Mouse (Mus musculus): ENCODE measurements around the gene Gm26566. TPM values are rescaled to one million over a fixed set of nuclear protein-coding genes. Genes with fewer than 3 reads are reported as not detected.

Gene Gm26566
- total RNA-seq, 1 experiment = 3.7 TPM

DNA sequence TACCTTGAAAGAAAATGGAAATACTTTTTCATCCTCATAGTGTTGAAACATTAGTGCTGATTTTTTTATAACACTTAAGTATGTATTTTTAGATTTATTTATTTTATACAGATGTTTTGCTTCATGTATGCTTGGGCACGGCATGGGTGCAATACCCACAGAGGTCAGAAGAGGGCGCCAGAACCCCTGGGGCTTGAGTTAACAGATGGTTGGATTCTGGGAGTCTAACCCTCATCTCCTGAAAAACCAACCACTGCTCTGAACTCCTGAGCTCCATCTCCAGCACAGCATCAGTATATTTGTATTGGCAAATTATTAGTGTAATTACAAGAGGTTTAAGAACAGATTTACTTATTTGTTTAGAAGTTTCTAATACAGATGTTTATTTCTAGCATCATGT lies 16.9 kb downstream of the Gm26566 start:
- Histone ChIP-seq H3K4me1 (ENCODE audit: control insufficient read depth in 2 of 2, insufficient read depth in 2 of 2, low read length in 2 of 2, poor library complexity in 1 of 2) (no peaks in the 10 kb centered on the region), H3K9me3 (ENCODE audit: control insufficient read depth, insufficient read depth, low read depth, low read length) (0 out of 2 replicates have a peak, but pooled peaks cover under 1% of the 10 kb centered on the region), H3K36me3 (ENCODE audit: control insufficient read depth, insufficient read depth, low read length, poor library complexity, severe bottlenecking) (no peaks in the 10 kb centered on the region), H3K27ac (ENCODE audit: insufficient read depth, low read depth, low read length, poor library complexity, severe bottlenecking) (no peak overlapping the region), H3K4me3 (ENCODE audit: insufficient read depth in 1 of 2, low read depth in 1 of 2, low read length in 2 of 2, poor library complexity in 1 of 2, severe bottlenecking in 1 of 2) (no peak overlapping the region), H3K9ac (ENCODE audit: insufficient read depth, low read depth, low read length, poor library complexity, severe bottlenecking) (no peak overlapping the region)
- TF ChIP-seq ZC3H11A (IDR thresholded peaks at IDR 0.05; ENCODE audit: borderline replicate concordance, low read depth, low read length) (peak; percentile 54; the same call in 1 of the 2 replicates), ZNF384 (IDR thresholded peaks at IDR 0.05; ENCODE audit: low read depth, low read length) (no peak), HCFC1 (IDR thresholded peaks at IDR 0.05; ENCODE audit: borderline replicate concordance, insufficient read depth, low read length) (no peak)
- in situ Hi-C loops (cut with MboI; ENCODE audit: low sequenced_read_pairs in 2 of 2, unreplicated experiment in 2 of 2) = no loop called here
- DNase-seq (ENCODE audit: low read depth, low spot score) = peak; percentile 53

DNA sequence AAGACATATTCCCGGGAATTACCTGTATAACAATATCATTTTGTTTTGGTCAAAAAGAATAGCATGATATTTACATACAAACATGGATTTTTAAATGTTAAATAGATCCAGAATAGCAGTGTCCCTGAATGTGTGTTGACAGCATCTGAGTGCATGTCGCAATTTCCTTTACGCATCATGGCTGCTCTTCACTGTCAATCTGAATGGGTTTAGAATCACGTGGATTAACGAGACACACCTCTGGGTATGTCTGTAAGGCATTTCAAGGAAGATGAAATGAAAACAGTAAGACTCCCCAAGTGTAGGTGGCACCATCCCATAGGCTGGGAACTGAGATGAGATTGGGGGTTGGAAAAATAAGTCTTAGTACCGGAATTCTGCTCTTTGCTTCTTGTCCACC lies 17.4 kb downstream of the Gm26566 start:
- TF ChIP-seq CHD2 (IDR thresholded peaks at IDR 0.05; ENCODE audit: low read depth, low read length) (no peak), ZNF384 (IDR thresholded peaks at IDR 0.05; ENCODE audit: low read depth, low read length) (no peak)
- in situ Hi-C loops (cut with MboI; ENCODE audit: low sequenced_read_pairs in 2 of 2, unreplicated experiment in 2 of 2) = no loop called here
- no peak for DNase-seq (ENCODE audit: low read depth, low spot score)
- Histone ChIP-seq H3K4me1 (ENCODE audit: control insufficient read depth in 2 of 2, insufficient read depth in 2 of 2, low read length in 2 of 2, poor library complexity in 1 of 2) (no peaks in the 10 kb centered on the region), H3K36me3 (ENCODE audit: control insufficient read depth, insufficient read depth, low read length, poor library complexity, severe bottlenecking) (no peaks in the 10 kb centered on the region), H3K4me3 (ENCODE audit: insufficient read depth in 1 of 2, low read depth in 1 of 2, low read length in 2 of 2, poor library complexity in 1 of 2, severe bottlenecking in 1 of 2) (no peak overlapping the region), H3K9me3 (ENCODE audit: control insufficient read depth, insufficient read depth, low read depth, low read length) (no peaks in the 10 kb centered on the region), H3K9ac (ENCODE audit: insufficient read depth, low read depth, low read length, poor library complexity, severe bottlenecking) (no peak overlapping the region), H3K27ac (ENCODE audit: insufficient read depth, low read depth, low read length, poor library complexity, severe bottlenecking) (no peak overlapping the region)

DNA sequence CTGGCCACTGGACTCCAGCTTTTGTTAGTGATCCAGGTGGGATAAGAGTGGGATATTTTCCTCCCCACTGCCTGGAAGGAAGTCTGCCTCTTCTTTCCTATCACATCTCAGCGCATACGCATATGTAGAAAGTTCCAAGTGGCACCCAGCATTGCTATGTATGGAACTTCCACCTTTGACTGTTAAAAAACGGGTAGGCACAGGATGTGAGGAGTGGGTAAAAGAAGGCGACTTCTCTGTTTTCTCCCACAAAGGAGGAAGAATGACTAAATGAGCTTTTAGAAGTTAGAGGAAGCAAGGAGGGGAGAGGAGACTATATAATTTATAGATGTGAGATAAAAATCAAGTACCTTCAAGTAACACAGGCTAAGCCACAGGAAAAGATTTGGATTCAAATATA lies 19.8 kb downstream of the Gm26566 start:
- H3K27ac ChIP-seq (ENCODE audit: insufficient read depth, low read depth, low read length, poor library complexity, severe bottlenecking) = no peak overlapping the region
- no peaks in the 10 kb centered on the region for H3K4me1 ChIP-seq (ENCODE audit: control insufficient read depth in 2 of 2, insufficient read depth in 2 of 2, low read length in 2 of 2, poor library complexity in 1 of 2)
- H3K9ac ChIP-seq (ENCODE audit: insufficient read depth, low read depth, low read length, poor library complexity, severe bottlenecking) = no peak overlapping the region
- DNase-seq (ENCODE audit: low read depth, low spot score) = no peak
- H3K9me3 ChIP-seq (ENCODE audit: control insufficient read depth, insufficient read depth, low read depth, low read length) = no peaks in the 10 kb centered on the region
- no peaks in the 10 kb centered on the region for H3K36me3 ChIP-seq (ENCODE audit: control insufficient read depth, insufficient read depth, low read length, poor library complexity, severe bottlenecking)
- in situ Hi-C loops (cut with MboI; ENCODE audit: low sequenced_read_pairs in 2 of 2, unreplicated experiment in 2 of 2) = no loop called here
- no peak overlapping the region for H3K4me3 ChIP-seq (ENCODE audit: insufficient read depth in 1 of 2, low read depth in 1 of 2, low read length in 2 of 2, poor library complexity in 1 of 2, severe bottlenecking in 1 of 2)
- TF ChIP-seq CHD2 (IDR thresholded peaks at IDR 0.05; ENCODE audit: low read depth, low read length) (no peak), MAFK (IDR thresholded peaks at IDR 0.05; ENCODE audit: insufficient read depth, low read depth, low read length) (no peak), HCFC1 (IDR thresholded peaks at IDR 0.05; ENCODE audit: borderline replicate concordance, insufficient read depth, low read length) (no peak), ZC3H11A (IDR thresholded peaks at IDR 0.05; ENCODE audit: borderline replicate concordance, low read depth, low read length) (no peak), ZNF384 (IDR thresholded peaks at IDR 0.05; ENCODE audit: low read depth, low read length) (no peak)

DNA sequence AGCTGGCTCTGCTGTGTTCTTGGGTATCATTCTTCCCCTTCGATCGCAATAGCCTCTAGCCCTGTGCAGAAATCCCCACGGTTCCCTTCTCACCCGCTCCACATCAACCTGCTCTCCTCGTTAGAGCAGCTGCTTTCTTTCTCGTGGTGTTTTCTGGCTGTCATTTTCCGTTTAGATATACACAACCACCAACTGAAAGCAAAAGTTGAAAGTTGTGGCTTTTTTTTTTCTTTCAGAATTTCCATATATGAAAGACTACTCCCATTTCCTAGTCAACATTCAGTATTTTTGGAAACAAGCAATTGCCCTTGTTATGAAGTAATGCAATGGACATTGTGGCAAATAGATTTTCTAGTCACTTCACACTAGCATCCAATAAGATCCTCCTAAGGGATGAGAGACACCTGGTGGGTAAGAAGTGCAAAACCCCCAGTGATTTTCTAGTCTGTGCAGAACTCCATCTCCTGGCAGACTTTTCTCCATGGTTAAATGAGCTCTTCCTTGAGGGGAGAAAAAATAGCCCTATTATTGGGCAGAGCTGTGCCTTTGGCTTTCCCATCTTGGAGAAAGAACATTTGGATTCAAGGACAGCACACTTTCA lies 21.3 kb downstream of the Gm26566 start:
- H3K9me3 ChIP-seq (ENCODE audit: control insufficient read depth, insufficient read depth, low read depth, low read length) = no peaks in the 10 kb centered on the region
- no peak overlapping the region for H3K9ac ChIP-seq (ENCODE audit: insufficient read depth, low read depth, low read length, poor library complexity, severe bottlenecking)
- in situ Hi-C loops (cut with MboI; ENCODE audit: low sequenced_read_pairs in 2 of 2, unreplicated experiment in 2 of 2) = no loop called here
- no peak overlapping the region for H3K27ac ChIP-seq (ENCODE audit: insufficient read depth, low read depth, low read length, poor library complexity, severe bottlenecking)
- no peak for TF ChIP-seq MAFK (IDR thresholded peaks at IDR 0.05; ENCODE audit: insufficient read depth, low read depth, low read length)
- no peak for TF ChIP-seq ZNF384 (IDR thresholded peaks at IDR 0.05; ENCODE audit: low read depth, low read length)
- TF ChIP-seq CHD2 (IDR thresholded peaks at IDR 0.05; ENCODE audit: low read depth, low read length) = no peak
- TF ChIP-seq HCFC1 (IDR thresholded peaks at IDR 0.05; ENCODE audit: borderline replicate concordance, insufficient read depth, low read length) = no peak
- no peak for TF ChIP-seq ZC3H11A (IDR thresholded peaks at IDR 0.05; ENCODE audit: borderline replicate concordance, low read depth, low read length)
- no peak for DNase-seq (ENCODE audit: low read depth, low spot score)
- H3K36me3 ChIP-seq (ENCODE audit: control insufficient read depth, insufficient read depth, low read length, poor library complexity, severe bottlenecking) = no peaks in the 10 kb centered on the region
- no peak overlapping the region for H3K4me3 ChIP-seq (ENCODE audit: insufficient read depth in 1 of 2, low read depth in 1 of 2, low read length in 2 of 2, poor library complexity in 1 of 2, severe bottlenecking in 1 of 2)
- H3K4me1 ChIP-seq (ENCODE audit: control insufficient read depth in 2 of 2, insufficient read depth in 2 of 2, low read length in 2 of 2, poor library complexity in 1 of 2) = no peaks in the 10 kb centered on the region

DNA sequence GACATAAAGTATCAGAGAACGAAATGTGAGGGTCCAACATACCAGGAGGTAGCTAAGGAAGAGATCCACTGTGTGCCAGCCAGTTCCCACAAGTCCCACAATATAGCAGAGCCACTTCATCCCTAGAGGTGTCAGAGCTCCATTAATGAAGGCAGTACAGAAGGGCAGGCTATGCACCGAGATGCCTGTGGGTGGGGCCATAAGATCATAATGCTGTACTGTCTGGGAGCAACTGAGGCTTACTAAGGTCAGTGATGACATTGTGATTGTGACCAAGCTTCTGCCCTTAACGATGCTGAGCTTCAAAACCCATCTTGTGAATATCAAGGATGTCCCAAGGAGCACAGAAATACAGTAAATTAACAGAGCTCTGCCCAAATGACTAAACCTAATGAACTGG lies 22.6 kb downstream of the Gm26566 start:
- no peak for TF ChIP-seq ZNF384 (IDR thresholded peaks at IDR 0.05; ENCODE audit: low read depth, low read length)
- TF ChIP-seq CHD2 (IDR thresholded peaks at IDR 0.05; ENCODE audit: low read depth, low read length) = no peak
- no peak for TF ChIP-seq ZC3H11A (IDR thresholded peaks at IDR 0.05; ENCODE audit: borderline replicate concordance, low read depth, low read length)
- TF ChIP-seq HCFC1 (IDR thresholded peaks at IDR 0.05; ENCODE audit: borderline replicate concordance, insufficient read depth, low read length) = no peak
- TF ChIP-seq MAFK (IDR thresholded peaks at IDR 0.05; ENCODE audit: insufficient read depth, low read depth, low read length) = no peak
- no peak overlapping the region for H3K27ac ChIP-seq (ENCODE audit: insufficient read depth, low read depth, low read length, poor library complexity, severe bottlenecking)

More for the DNA sequence above, 22.6 kb downstream of the Gm26566 start:
- Histone ChIP-seq H3K4me3 (ENCODE audit: insufficient read depth in 1 of 2, low read depth in 1 of 2, low read length in 2 of 2, poor library complexity in 1 of 2, severe bottlenecking in 1 of 2) (no peak overlapping the region), H3K9me3 (ENCODE audit: control insufficient read depth, insufficient read depth, low read depth, low read length) (no peaks in the 10 kb centered on the region), H3K4me1 (ENCODE audit: control insufficient read depth in 2 of 2, insufficient read depth in 2 of 2, low read length in 2 of 2, poor library complexity in 1 of 2) (no peaks in the 10 kb centered on the region), H3K36me3 (ENCODE audit: control insufficient read depth, insufficient read depth, low read length, poor library complexity, severe bottlenecking) (no peaks in the 10 kb centered on the region), H3K9ac (ENCODE audit: insufficient read depth, low read depth, low read length, poor library complexity, severe bottlenecking) (no peak overlapping the region)
- in situ Hi-C loops (cut with MboI; ENCODE audit: low sequenced_read_pairs in 2 of 2, unreplicated experiment in 2 of 2) = no loop called here
- no peak for DNase-seq (ENCODE audit: low read depth, low spot score)
